Mouse (Mus musculus) adrenal gland (tissue): ENCODE measurements around the gene Crispld2.

ENCODE experiments used
- intact Hi-C: fragments of 180-260 bp; cut with DNase I; formaldehyde crosslinking; loops from one replicate; pipeline ENCODE4 v1.15.1; 2025

Crispld2 gene

DNA sequence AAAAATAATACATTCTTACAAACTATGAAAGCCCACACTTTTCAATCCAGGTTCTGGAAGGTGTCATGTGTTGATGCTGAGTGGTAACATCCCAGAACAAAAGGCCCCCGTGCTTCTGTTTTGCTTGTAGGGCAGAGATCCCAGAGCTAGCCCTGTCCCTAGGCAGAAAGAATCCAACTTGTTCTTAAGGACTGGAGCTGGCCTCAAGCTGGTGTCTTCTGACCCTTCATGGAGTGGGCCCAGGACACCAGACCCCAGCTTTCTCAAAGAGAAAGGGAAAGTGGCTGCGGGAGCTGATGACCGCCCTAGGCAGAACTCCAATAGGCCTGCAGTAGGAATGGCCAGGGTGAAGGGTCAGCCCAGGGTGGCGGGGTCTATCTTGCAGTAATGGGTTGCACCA, 5.0 kb downstream of the Crispld2 start:
- intact Hi-C loops, result no loop called here

DNA sequence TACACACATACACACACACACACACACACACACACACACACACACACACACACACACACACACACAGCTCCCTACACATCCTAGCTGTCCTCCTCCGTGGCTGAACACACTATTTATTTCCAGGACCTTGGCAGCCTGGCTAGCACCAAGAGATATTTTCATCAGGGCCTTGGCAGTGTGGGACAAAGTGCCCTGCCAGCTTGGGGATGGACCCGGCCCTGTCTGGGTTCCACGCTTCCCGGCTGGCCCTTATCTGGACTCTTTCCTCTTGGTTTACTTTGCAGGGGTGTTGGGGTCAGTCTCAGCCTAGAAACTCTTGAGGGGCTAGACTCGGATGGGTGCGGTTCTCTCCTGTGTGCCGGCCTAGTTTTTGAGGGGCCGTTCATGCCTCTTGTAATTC, 8.2 kb downstream of the Crispld2 start:
- intact Hi-C loops, result loop anchor here (5.0 kb wide), 1 partner anchor 37 kb away; no protein-coding TSS in a partner anchor

DNA sequence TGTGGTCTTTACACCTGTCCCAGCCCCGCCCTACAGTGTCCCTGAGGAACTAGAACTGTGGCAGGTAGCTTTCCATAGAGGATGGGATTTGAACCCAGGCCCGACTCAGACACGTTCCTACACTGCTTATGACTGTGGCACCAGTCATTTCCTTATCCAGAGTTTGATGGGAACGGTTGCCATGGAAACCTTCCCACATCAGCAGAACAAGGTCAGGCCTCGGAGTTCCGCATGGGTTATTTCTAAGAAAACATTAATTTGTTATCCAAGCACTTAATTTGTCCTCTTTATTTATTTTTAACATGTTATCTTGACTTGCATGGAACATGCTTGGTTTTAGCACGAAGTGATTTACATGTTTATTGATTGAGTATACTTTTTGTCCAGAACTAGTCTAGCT, 9.5 kb downstream of the Crispld2 start:
- intact Hi-C loops, result loop anchor here (5.0 kb wide), 1 partner anchor 36 kb away; no protein-coding TSS in a partner anchor

DNA sequence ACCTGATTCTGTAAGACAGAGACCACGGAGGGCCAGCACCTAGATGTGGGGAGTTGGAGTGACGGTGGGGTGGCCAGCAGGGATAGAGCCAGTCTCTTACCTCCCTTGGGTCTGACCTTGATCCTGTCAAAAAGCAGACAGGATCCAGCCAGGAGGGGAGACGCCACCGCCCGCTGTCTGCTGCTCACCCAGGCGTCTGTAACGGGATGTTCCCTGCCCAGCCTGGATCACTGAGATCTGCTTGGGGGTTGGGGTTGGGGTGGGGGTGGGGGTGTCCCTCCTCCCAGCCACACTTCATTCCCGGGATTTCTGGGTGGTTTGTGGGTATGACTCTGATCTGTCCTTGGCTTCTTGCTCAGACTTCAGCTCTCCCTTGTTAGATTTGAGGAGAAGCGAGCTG, 10.1 kb downstream of the Crispld2 start:
- intact Hi-C loops, result loop anchor here (5.0 kb wide), 1 partner anchor 35 kb away; no protein-coding TSS in a partner anchor

DNA sequence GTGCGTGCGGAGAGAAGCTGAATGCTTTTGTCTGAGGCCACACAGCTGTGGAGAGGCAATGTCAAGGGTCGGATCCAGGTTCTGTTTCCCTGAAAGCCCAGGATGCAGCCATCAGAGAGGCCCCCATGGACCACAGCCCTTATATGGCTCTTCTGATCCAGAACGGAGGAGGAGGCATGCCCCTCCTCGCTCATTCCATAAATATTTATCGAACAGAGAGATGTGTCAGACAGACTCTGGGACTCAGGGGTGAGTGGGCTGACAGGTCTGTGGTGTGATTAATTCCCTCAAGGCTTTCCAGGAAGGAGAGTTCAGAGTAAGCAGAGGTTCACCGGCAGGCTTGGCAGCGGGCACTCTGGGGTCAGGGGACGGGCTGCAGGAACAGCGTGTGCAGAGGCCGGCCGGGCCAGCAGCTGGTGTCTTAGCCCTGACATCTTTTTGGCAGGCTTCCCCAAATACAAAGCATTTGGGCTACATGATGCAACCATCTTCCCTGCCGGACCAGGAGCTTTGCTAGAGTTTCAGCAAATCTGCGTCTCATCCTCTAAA, 12.0 kb downstream of the Crispld2 start:
- intact Hi-C loops, result loop anchor here (5.0 kb wide), 1 partner anchor 33 kb away; no protein-coding TSS in a partner anchor

DNA sequence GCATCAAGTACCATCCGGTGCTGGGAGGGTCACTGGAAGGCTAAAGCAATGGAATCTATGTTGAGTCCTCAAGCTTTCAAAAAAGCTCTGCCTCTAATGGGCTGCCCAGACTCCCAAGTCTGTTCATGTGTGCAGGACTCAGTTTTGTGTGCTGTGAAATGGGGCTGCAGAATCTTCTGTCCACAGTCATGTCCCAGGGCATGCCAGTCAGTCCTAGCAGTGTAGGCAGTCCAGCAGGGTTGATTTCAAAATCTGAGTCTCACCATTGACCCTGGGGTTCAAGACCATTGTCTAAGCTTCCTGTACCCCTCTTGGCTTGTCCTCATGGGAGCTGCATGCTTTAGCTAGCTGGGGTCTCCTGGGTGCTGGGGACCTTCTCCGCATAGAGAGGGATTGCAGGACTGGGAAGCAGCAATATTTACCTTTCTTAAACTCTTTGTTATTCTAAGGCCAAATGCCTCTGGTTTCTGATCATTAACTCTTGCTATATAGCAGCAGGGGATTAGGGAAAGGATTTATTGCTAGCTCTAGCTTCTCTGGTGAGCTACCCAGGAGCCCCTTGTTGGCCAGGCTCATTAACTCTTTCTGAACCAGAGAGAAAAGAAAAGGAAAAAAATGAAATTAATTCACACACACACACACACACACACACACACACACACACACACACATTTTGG, 12.6 kb downstream of the Crispld2 start:
- intact Hi-C loops, result loop anchor here (5.0 kb wide), 1 partner anchor 32 kb away; no protein-coding TSS in a partner anchor

DNA sequence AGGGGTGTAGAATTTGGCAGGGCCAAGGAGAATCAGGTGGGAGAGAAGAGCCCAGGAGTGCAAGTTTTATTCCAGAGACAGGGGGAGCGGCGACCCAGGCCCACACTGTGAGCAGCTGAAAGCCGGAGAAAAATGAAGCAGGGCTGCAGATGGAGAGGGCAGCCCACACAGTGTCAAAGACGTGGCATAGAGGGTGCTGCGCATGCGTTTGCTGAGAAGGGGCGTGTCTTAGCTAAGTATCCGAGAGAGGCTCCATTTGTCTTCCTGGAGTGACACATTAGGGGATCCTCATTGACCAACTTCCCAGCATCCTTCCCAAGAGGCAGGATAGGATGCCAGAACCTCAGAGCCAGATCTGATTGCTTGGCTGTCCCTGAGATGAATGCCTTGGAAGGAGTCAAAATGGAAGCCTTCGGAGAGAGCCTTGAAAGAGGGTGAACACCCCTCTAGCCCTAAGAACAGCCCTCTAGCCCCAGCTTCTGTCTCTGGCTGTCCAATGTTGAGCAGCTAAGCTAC, 14.5 kb downstream of the Crispld2 start:
- intact Hi-C loops, result no loop called here

DNA sequence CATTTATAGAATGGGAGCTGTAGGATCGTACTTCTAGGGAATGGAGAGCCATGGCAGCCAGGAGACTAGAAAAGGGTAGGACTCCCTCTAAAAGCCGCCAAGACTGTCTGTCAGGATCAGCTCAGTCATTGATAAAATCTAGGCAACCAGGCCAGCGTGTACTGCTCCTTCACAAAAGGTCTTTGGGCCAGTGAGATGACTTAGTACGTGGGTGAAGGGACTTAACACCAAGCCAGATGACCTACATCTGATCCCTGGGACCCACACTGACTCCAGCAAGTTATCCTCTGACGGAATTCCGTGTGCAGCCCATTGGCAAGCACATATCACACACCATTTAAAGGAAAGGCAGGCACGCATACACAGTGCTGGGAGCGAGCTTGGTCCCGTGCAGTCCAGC, 14.9 kb downstream of the Crispld2 start:
- intact Hi-C loops, result no loop called here

DNA sequence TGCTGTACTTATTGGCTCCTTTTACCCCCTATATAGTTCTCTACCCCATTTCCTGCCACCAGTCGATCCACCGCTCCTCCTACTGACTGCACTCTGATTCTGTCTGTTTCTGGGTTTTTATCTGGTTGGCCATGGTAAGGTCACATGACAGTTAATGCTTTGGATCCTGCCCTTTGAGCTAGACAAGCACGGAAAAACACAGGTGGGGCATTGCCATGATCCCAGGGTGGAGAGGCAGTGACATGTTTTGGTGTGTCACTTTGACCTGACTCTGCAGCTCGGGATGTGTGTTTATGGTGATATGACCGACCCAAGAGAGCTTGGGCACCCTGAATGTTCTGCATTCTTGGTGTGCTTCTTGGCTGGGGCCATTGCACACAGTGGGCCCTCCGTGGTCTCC, 17.0 kb downstream of the Crispld2 start:
- intact Hi-C loops, result no loop called here

DNA sequence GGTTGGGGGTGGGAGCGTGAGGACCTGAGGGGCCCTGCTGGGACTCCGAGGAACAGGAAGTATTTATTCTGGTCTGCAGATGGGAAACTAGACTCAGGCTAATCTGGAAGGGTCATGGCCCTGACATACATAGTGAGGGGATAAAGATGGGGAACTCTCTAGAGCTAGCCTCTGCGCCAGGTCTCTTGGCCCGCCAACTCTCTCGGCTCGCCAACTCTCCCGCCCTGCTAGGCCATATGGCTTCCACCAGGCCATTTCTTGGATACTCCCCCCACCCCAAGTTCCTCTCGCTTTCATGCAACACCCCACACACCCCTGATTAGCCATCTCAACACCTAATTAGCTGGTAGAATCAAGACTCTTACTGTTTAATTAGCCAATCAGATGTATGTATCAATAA, 20.3 kb downstream of the Crispld2 start:
- intact Hi-C loops, result no loop called here

DNA sequence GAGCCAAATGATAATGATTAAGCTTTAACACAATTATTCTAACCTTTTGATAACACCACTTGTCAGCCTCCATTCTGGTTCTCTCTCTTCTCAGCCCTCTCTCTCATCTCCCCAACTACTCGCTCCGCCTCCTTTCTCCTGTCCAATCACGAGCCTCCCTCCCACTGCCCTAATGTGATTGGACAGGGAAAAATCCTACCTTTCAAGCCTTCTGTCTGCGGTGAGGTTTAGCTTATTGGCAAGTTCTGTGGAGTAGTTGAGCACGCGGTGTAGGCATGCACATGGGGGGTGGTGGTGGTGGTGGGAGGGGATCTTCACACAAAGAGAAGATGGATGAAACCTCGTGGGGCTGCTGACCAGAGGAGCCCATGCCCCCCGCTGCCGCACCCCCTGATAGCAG, 20.7 kb downstream of the Crispld2 start:
- intact Hi-C loops, result no loop called here

DNA sequence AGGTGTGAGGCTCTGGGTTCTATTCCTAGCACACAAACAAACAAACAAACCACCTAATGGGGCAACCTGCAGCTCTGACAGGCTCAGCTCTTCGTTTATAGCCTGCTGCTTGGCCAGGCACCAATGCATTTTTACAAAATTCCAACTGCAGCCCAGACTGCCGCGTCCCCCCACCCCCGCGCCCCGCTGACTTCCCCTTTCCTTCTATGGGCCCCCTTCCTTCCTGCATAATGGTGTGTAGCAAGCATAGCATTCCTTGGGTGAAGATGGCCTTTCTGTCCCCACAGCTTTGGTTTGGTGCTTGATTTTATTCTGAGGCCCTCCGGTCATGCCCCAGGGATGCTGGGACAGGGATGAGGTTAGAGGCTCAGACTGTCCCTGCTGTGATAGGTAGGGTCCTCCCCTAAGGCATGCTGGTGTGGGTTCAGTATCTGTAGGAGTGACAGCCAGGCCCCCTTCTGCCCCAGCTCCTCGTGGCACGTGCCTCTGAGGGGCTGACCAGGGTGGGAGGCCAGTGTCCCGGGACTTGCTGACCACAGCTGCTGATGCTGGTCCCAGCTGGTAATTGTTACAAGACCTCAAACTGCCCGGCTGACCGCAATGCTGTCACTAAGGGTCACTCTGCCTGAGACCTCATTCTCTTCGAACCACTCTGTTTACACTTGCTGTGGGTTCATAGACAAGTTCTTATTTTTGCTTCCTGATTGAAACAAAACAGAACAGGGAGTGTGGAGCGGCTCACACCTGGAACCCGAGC, 22.2 kb downstream of the Crispld2 start:
- intact Hi-C loops, result loop anchor here (5.0 kb wide), 1 partner anchor 52 kb away; no protein-coding TSS in a partner anchor

DNA sequence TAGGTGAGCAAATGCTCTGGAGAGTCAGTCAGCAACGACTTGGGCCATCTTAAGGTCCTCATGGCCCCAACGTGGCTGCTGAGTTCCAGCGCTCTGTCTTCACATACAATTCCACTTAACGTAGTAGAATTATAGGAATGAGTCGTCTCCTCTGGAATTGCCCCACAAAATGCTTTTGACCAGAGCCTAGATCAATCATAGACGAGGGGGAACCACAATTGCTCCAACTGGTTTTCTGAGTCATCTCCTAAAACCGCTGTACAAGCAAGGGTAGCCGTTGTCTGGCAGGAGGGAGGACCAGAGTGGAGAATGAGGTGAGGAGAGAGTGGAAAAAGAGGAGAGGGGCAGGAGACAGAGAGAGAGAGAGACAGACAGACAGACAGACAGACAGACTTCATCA, 23.7 kb downstream of the Crispld2 start:
- intact Hi-C loops, result loop anchor here (5.0 kb wide), 1 partner anchor 54 kb away; no protein-coding TSS in a partner anchor

DNA sequence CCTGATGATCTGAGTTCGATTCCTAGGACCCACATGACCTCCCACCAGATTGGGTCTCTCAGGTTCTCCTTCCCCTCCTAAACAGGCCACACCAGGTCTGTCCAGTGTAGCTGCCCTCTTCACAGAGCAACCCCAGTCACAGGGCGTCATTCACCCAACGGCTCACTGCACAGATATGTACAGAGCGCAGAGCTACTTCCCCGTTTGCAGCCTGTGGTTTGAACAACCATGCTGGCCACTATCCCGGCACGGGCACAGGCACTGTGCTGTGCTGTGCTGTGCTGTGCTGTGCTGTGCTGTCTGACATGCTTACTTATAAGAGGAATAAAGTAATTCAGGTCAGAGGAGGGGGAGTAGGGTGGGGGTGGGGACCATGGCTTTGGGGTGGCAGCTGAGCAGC, 24.2 kb downstream of the Crispld2 start:
- intact Hi-C loops, result loop anchor here (5.0 kb wide), 1 partner anchor 54 kb away; no protein-coding TSS in a partner anchor

DNA sequence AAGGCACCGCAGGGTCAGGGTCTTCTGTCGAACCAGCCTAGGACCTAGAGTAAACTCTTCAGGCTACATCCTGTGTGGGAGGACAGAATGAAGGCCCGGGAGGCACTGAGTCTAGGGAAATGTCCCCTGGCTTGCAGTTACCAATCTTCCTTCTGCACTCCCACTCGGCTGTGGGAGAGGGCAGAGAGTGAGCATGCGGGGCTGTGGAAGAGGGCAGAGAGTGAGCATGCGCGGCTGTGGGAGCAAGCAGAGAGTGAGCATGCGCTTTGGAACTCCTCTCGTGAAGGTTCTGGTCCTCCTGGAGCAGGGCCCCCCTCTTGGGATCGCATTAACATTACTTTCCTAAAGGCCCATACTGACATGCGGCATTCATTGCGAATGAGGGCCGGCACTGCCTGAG, 25.1 kb downstream of the Crispld2 start:
- intact Hi-C loops, result loop anchor here (5.0 kb wide), 1 partner anchor 55 kb away; no protein-coding TSS in a partner anchor

DNA sequence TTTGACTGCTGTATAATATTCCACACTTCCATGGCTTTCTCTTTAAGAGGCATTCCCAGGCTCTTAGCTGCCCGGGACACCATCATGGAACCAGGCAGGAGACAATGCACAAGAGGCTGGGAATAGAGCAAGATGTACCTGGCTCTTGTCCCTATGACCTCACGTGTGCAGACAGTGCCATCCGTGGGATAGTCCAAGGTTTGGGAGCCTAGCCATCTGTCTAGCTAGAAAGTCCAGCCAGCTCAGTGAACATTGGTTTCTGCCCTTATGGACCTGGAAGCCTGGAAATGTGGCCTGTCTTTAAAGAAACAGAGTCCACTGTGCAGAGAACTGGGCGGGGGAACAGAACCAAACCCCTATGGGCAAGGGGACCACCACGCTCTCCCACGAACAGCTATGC, 25.5 kb downstream of the Crispld2 start:
- intact Hi-C loops, result loop anchor here (5.0 kb wide), 1 partner anchor 55 kb away; no protein-coding TSS in a partner anchor

DNA sequence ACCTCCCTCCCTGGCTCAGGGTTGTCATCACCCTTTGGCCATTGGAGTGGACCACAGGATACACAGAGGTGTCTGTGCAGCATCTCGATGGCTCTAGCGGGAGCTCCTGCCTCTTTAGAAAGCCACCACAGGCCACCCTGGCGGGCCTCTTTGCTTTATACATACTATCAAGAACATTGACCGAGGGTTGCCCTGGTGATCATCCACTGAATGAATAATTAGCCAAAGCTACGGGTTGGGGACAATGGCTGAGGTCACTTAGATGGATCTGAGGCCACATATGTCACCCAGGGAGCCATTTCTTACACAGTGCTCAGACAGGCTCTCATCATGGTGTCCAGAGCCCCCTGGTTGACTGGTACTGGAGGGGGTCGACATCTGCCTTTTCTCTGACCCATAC, 26.1 kb downstream of the Crispld2 start:
- intact Hi-C loops, result loop anchor here (5.0 kb wide), 1 partner anchor 56 kb away; no protein-coding TSS in a partner anchor

DNA sequence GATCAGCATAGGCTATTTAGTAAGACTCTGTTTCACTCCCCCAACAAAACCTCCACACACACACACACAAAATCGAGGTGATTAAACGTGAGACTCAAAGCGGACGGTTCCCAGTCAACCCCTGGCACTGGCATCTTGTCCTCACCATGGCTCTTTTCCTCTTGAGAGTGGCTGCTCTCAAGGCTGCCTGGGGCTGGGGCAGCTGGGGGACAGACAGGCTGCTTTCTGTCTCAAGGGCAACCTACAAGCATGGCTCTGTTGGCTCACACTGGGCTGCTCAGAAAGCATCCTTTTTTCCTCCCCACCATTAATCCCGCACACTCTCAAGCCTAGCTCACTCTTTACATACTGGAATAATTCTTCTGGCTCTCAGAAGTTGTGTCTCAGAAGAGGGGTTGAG, 27.1 kb downstream of the Crispld2 start:
- intact Hi-C loops, result loop anchor here (5.0 kb wide), 1 partner anchor 57 kb away; no protein-coding TSS in a partner anchor

DNA sequence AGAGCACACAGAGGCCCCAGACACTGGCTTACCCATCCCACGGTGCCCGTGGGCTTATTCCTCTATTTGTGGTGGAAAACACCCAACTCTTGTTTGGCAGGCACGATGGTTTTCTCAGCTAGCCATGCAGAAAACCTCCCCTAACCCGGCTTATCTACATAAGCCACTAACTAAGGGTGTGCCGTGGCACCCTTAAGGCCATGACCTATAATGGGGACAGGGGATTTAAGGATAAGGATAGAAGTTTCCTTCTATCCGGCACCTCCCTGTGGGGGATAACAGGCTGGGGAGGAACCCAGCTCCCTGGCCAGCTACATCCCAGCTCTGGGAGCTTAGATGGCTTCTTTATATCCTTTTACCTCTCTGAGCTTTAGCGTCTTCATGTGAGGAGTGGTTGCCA, 28.1 kb downstream of the Crispld2 start:
- intact Hi-C loops, result no loop called here

DNA sequence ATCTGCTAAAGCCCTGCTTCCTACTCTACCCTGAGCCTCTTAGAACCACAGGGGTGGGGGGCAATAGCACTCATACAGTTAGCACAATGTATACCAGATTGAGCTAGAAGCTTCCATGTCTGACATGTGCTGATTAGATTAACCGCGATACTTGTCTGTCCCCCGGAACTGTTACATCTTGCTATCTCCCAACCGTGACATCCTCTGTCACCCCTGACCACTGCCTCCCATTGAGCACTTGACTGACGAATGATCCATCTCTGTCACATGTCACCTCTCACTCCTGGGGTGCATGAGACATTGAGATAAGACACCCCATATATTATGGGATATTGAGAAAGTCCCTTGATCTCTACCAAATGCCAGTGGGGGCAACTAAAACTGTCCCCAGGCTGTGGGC, 34.0 kb downstream of the Crispld2 start:
- intact Hi-C loops, result no loop called here

DNA sequence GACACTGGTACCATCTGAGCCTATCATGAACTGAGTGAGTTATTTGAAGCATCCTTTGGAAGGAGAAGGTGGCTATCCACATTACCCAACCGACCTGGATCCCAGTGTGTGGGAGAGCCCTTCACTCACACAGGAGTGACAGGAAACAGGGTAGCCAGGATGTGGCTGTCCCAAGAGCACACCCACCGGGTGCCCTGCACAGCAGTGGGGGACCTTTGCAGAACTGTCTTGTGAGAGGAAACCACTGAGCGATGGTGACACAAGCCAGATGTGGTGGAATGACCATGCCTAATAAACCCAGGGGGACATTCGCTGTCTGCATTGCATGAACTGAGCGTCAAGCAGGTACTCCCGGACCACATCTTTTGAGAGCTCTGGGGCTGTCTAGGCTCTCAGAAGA, 34.8 kb downstream of the Crispld2 start:
- intact Hi-C loops, result no loop called here

DNA sequence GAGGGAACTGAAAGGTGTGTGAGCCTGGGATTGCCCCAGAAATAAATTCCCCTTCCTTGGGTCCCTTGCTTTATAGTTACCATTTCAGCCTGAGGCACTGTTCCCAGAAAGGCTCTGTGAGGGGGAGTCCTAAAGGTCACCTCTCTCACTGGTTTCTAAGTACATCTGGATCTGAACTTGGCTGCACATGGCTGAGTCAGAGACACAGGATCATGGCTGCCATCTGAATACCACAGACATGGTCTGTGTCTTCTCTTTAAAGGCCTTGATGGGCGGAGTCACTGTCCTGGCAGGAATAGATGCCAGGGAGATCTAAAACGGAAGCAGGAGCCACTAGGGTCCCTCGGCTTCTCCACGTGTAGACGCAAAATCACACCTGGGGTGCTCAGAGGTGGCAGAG, 38.2 kb downstream of the Crispld2 start:
- intact Hi-C loops, result no loop called here
